Mouse (Mus musculus): Measurements from ENCODE around the gene Rab34.

Gene Rab34

GRCm38 (mm10) chr11:78164924-78165760 lies 23.1 kb upstream of the Rab34 start, which contains the start of gene Traf4:
TSS of gene Traf4 (minus strand) at chr11:78165589.
- peak in 1 of 2 experiments; percentile 69 for DNase-seq (ENCODE audit: low spot score in 2 of 2)

GRCm38 (mm10) chr11:78165761-78166109 lies 22.5 kb upstream of the Rab34 start:
- DNase-seq (ENCODE audit: low spot score in 2 of 2), result peak; percentile 46 to 84

- no peak for DNase-seq (ENCODE audit: low spot score in 2 of 2)
Measured at GRCm38 (mm10) chr11:78166161-78166560, 22.1 kb upstream of the Rab34 start.

GRCm38 (mm10) chr11:78166640-78167039 lies 21.6 kb upstream of the Rab34 start:
- no peak for DNase-seq (ENCODE audit: low spot score in 2 of 2)

- DNase-seq (ENCODE audit: low spot score in 2 of 2), result no peak
Measured at GRCm38 (mm10) chr11:78167257-78167959, 20.8 kb upstream of the Rab34 start.

GRCm38 (mm10) chr11:78168541-78169468 lies 19.4 kb upstream of the Rab34 start:
- DNase-seq (ENCODE audit: low spot score in 2 of 2), result no peak

- DNase-seq (ENCODE audit: low spot score in 2 of 2), result peak in 1 of 2 experiments; percentile 55
Measured at GRCm38 (mm10) chr11:78170306-78170705, 17.9 kb upstream of the Rab34 start.

GRCm38 (mm10) chr11:78171328-78171727 lies 16.9 kb upstream of the Rab34 start:
- DNase-seq (ENCODE audit: low spot score in 2 of 2), result no peak

GRCm38 (mm10) chr11:78172034-78172747 lies 16.0 kb upstream of the Rab34 start:
- no peak for DNase-seq (ENCODE audit: low spot score in 2 of 2)

GRCm38 (mm10) chr11:78172748-78173383 lies 15.4 kb upstream of the Rab34 start:
- DNase-seq (ENCODE audit: low spot score in 2 of 2), result no peak

- no peak for DNase-seq (ENCODE audit: low spot score in 2 of 2)
Measured at GRCm38 (mm10) chr11:78174506-78174905, 13.7 kb upstream of the Rab34 start.

GRCm38 (mm10) chr11:78175771-78176401 lies 12.3 kb upstream of the Rab34 start:
- no peak for DNase-seq (ENCODE audit: low spot score in 2 of 2)

GRCm38 (mm10) chr11:78176402-78176862 lies 11.8 kb upstream of the Rab34 start, which contains the start of the genes Nek8 and Tlcd1:
TSS of gene Nek8 (minus strand) at chr11:78176675.
TSS of gene Tlcd1 (plus strand) at chr11:78176711.
- DNase-seq (ENCODE audit: low spot score in 2 of 2), result peak; percentile 84 to 90

- DNase-seq (ENCODE audit: low spot score in 2 of 2), result no peak
Measured at GRCm38 (mm10) chr11:78176905-78177331, 11.3 kb upstream of the Rab34 start.

GRCm38 (mm10) chr11:78177437-78177836 lies 10.8 kb upstream of the Rab34 start:
- no peak for DNase-seq (ENCODE audit: low spot score in 2 of 2)

- peak; percentile 92 to 93 for DNase-seq (ENCODE audit: low spot score in 2 of 2)
Measured at GRCm38 (mm10) chr11:78177903-78178858, 10.0 kb upstream of the Rab34 start.

- no peak for DNase-seq (ENCODE audit: low spot score in 2 of 2)
Measured at GRCm38 (mm10) chr11:78178859-78179437, 9.3 kb upstream of the Rab34 start.

- DNase-seq (ENCODE audit: low spot score in 2 of 2), result no peak
Measured at GRCm38 (mm10) chr11:78179438-78179999, 8.7 kb upstream of the Rab34 start.

All from urinary bladder, adult 18-20 months (tissue).